In the genomic region with DNA sequence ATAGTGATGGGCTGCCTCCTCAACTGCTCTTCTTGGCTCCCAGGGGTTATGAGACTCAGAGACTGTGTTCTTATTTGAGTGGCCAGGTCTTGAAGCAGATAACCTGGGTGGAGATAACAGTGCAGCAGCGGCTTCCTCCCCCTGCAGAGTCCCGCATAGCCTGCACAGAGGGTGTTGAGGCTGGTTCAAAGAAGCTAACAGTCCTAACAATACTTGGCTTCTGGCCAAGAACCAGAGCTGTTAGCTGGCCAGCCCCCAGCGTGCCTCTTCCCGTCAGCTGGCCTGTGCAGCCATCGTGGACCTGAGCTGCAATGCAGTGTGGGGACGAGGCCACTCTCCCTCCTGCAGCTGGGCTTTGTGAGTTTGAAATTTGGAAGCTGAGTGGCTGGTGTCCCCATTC, we compare ENCODE assay signal across 8 mouse cellular contexts. TPM values are rescaled to one million over a fixed set of nuclear protein-coding genes. Genes with fewer than 3 reads are reported as not detected.
DNase-seq lines count a peak whose midpoint lies in the region; ATAC-seq and TF ChIP-seq lines count a peak whose summit lies in the region.
"Had no signal": no experiment of that assay in that cellular context is flagged by ENCODE, and none has a peak within 500 bp of the region (broad histone marks: within the 10 kb centered on the region; RNA-seq: fewer than 3 reads in every experiment).

No protein-coding gene starts in this region.

- no peak overlapping the region for H3K4me3 ChIP-seq in intestine, postnatal 0 days (ENCODE audit: low read depth, low read length)

- peak; percentile 54 to 58 for DNase-seq in spleen, postnatal 36 days (ENCODE audit: low spot score in 2 of 2)
- DNase-seq in spleen, adult 12 weeks (ENCODE audit: low spot score) = no peak
- DNase-seq in heart, adult 11 months = peak; percentile 97
- DNase-seq in lung, postnatal 14 days = peak; percentile 71
- DNase-seq in thymus, postnatal 14 days = no peak

- no peaks in the 10 kb centered on the region for H3K9me3 ChIP-seq in intestine, postnatal 0 days (ENCODE audit: control insufficient read depth)

- H3K4me1 ChIP-seq in intestine, postnatal 0 days (replicated peaks; ENCODE audit: control insufficient read depth, insufficient read depth, low read length) = no peaks in the 10 kb centered on the region; the same call in none of the 2 replicates

- no peaks in the 10 kb centered on the region for H3K27me3 ChIP-seq in intestine, postnatal 0 days (replicated peaks; ENCODE audit: control insufficient read depth, insufficient read depth, low read length)

- H3K9ac ChIP-seq in intestine, postnatal 0 days (ENCODE audit: low read depth, low read length) = no peak overlapping the region

- 6% methylated on average over 6 of the region's 6 CpGs for WGBS in intestine, postnatal 0 days

- TF ChIP-seq CTCF in intestine, postnatal 0 days (IDR thresholded peaks at IDR 0.05; ENCODE audit: low read depth) = no peak

- no peaks in the 10 kb centered on the region for H3K36me3 ChIP-seq in intestine, postnatal 0 days (ENCODE audit: control insufficient read depth, insufficient read depth)

- no peak overlapping the region for H3K27ac ChIP-seq in intestine, postnatal 0 days (ENCODE audit: low read depth, low read length)

- ATAC-seq in intestine, postnatal 0 days = 0 out of 2 replicates have a peak, but pooled peaks have one; percentile 19
- ATAC-seq in megakaryocyte, adult 5-6 weeks (ENCODE audit: poor library complexity, severe bottlenecking) = no peak

- H3K4me2 ChIP-seq in intestine, postnatal 0 days (replicated peaks; ENCODE audit: low read depth) = no peak overlapping the region

RNA-seq across cellular contexts. Expression of a gene that starts 18.6 kb away (rescaled TPM):
- 1.0 and 1.3 TPM in 2 replicates for polyA plus RNA-seq in intestine, postnatal 0 days (2015; fragmentation: Nextera tagmentation; extraction: Ambion mirVana)
- total RNA-seq in megakaryocyte, adult 5-6 weeks (2015) = not detected in 2 replicates
- total RNA-seq in megakaryocyte, adult 5-6 weeks (2017) = not detected in 2 replicates

RNA-seq across cellular contexts. Expression of a gene that starts 25.8 kb away (rescaled TPM):
- polyA plus RNA-seq in intestine, postnatal 0 days (2015; fragmentation: Nextera tagmentation; extraction: Ambion mirVana) = not detected in 2 replicates
- not detected in 2 replicates for total RNA-seq in megakaryocyte, adult 5-6 weeks (2015)
- not detected in 2 replicates for total RNA-seq in megakaryocyte, adult 5-6 weeks (2017)
- total RNA-seq: liver, adult 2 months had no signal
- polyA plus RNA-seq: liver, adult 2 months had no signal

RNA-seq across cellular contexts. Expression of a gene that starts 44.5 kb away (rescaled TPM):
- 0.10 TPM in 2 replicates for polyA plus RNA-seq in intestine, postnatal 0 days (2015; fragmentation: Nextera tagmentation; extraction: Ambion mirVana)
- not detected in 2 replicates for total RNA-seq in megakaryocyte, adult 5-6 weeks (2015)
- not detected in 2 replicates for total RNA-seq in megakaryocyte, adult 5-6 weeks (2017)
- total RNA-seq: liver, adult 2 months had no signal
- polyA plus RNA-seq: liver, adult 2 months had no signal

Comparison
In these comparisons a context has a peak if more than half of its experiments do, and no peak if none do; other contexts are left out.
1. DNase-seq: peak in spleen, postnatal 36 days (2 of 2), heart, adult 11 months (single experiment) and lung, postnatal 14 days (single experiment); none in spleen, adult 12 weeks (single experiment) and thymus, postnatal 14 days (single experiment).